Mouse (Mus musculus): Measurements from ENCODE around the gene Dgkg. TPM values are rescaled to one million over a fixed set of nuclear protein-coding genes. Genes with fewer than 3 reads are reported as not detected.

Gene Dgkg
- polyA plus RNA-seq, 1 experiment from 2014 or later: 0.47 TPM

DNA sequence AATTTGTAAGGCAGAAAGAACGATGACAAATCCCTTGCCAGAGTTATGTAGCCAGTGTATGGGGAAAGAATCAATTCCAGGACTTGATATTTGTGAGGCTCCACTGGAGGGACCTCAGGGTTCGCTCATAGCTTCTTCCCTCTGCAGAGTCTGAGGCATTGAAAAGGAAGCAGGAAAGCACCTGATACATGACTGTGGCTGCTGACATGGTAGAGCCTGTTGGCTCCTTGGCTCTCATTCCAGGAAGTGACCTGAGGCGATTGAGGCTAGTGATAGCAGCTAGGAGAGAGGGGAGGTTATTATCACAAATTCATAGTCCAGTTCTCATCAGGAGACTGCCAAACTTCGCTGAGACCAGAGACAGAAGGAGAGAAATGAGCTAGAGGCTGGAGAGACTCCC is 17.1 kb upstream of the Dgkg start:
- Histone ChIP-seq H3K4me3 (replicated peaks) (no peak overlapping the region), H3K4me1 (no peaks in the 10 kb centered on the region), H3K9ac (no peak overlapping the region), H3K27ac (replicated peaks) (no peak overlapping the region), H3K36me3 (no peaks in the 10 kb centered on the region), H3K9me3 (replicated peaks) (no peaks in the 10 kb centered on the region), H3K27me3 (no peaks in the 10 kb centered on the region), H3K4me2 (replicated peaks) (no peak overlapping the region)
- ATAC-seq (ENCODE audit: insufficient number of reproducible peaks, low FRiP score, low TSS enrichment, low read depth): no peak
- 67% methylated on average over 4 of the region's 4 CpGs for WGBS

- Histone ChIP-seq H3K27ac (replicated peaks) (no peak overlapping the region), H3K4me1 (no peaks in the 10 kb centered on the region), H3K4me2 (replicated peaks) (no peak overlapping the region), H3K27me3 (peaks cover under 1% of the 10 kb centered on the region; the same call in 1 of the 2 replicates), H3K36me3 (no peaks in the 10 kb centered on the region), H3K9me3 (replicated peaks) (no peaks in the 10 kb centered on the region), H3K4me3 (replicated peaks) (no peak overlapping the region), H3K9ac (no peak overlapping the region)
- ATAC-seq (ENCODE audit: insufficient number of reproducible peaks, low FRiP score, low TSS enrichment, low read depth): no peak
- 75% methylated on average over 4 of the region's 4 CpGs for WGBS
Observed at GRCm38 (mm10) chr16:22664033-22664432, 7.0 kb upstream of the Dgkg start.

- Histone ChIP-seq H3K9me3 (replicated peaks) (no peaks in the 10 kb centered on the region), H3K27me3 (peaks cover 9% of the 10 kb centered on the region), H3K4me2 (replicated peaks) (no peak overlapping the region), H3K9ac (no peak overlapping the region), H3K27ac (replicated peaks) (no peak overlapping the region), H3K36me3 (no peaks in the 10 kb centered on the region), H3K4me1 (no peaks in the 10 kb centered on the region), H3K4me3 (replicated peaks) (no peak overlapping the region)
- 36% methylated on average over 2 of the region's 2 CpGs for whole genome bisulfite sequencing
- no peak for ATAC-seq (ENCODE audit: insufficient number of reproducible peaks, low FRiP score, low TSS enrichment, low read depth)
Observed at GRCm38 (mm10) chr16:22663136-22663535, 6.1 kb upstream of the Dgkg start.

DNA sequence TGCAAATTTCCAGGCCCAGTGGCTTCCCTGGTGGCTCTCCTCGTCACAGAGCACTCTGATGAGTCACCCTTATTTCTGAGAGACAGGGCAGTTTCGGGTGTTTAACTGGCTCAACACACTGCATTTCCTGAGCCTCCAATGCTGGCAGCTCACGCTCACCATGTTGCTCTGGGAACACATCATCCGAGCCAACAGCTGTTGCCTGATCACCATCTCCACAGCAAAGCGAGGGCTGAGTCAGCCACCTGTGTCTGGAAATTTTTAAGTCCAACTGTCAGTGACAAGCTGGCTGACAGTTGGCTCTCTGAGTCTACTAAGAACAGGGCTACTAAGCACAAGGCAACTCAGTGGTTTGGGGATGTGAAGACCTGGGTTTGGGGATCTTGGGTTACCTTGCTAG is 4.1 kb upstream of the Dgkg start:
- peaks cover 28% of the 10 kb centered on the region for H3K27me3 ChIP-seq
- no peak for ATAC-seq (ENCODE audit: insufficient number of reproducible peaks, low FRiP score, low TSS enrichment, low read depth)
- H3K36me3 ChIP-seq: no peaks in the 10 kb centered on the region

DNA sequence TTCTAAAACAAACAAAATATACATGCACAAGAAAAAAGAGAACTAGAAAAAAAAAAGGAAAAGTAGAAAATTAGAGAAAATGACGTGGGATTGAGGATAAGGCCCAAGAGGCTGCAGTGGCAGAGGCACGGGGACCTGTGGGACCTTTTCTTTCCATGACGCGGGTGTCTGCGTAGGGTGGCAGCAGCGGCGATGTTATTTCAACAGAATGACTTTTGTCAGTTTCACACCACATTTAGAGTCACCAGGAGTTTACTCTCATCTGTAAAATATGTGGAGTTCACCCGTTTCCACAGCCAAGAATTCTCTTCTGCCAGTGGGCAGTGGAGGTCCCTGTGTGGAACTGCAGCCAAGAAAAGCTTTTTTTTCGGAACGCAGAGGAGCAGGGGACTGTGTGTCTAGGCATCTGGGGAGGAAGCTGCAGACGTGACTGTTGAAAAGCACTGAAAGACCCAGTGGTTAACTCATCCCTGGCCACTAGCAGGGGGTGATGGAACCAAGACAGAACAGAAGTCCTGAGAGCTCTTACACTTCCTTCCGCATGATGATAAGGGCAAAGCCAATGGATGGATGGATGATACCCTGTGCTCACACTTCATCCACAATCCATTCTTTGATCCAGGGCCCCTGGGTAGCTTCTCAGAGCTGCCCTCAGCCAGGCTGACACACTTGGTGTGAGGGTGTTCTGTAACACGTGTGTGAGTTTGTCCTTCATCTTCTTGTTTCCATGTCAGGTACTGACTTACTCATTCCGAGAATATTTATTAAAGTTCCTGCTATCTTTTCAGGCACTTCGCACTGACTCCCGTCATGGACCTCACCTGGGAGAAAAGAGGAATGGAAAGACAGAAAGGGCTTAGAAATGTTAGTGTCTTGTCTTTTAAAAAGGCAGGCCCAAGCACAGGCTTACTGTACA is 1.1 kb upstream of the Dgkg start:
- Histone ChIP-seq H3K4me3 (replicated peaks) (no peak overlapping the region), H3K4me2 (replicated peaks) (no peak overlapping the region), H3K36me3 (no peaks in the 10 kb centered on the region), H3K9ac (no peak overlapping the region), H3K27me3 (peaks cover 44% of the 10 kb centered on the region), H3K9me3 (replicated peaks) (no peaks in the 10 kb centered on the region), H3K4me1 (peaks cover 16% of the 10 kb centered on the region), H3K27ac (replicated peaks) (no peak overlapping the region)
- 71% methylated on average over 16 of the region's 16 CpGs for WGBS
- ATAC-seq (ENCODE audit: insufficient number of reproducible peaks, low FRiP score, low TSS enrichment, low read depth): no peak

More for the DNA sequence above, 4.1 kb upstream of the Dgkg start:
- Histone ChIP-seq H3K27ac (replicated peaks) (no peak overlapping the region), H3K4me1 (peaks cover 11% of the 10 kb centered on the region), H3K4me3 (replicated peaks) (no peak overlapping the region), H3K9ac (no peak overlapping the region), H3K4me2 (replicated peaks) (no peak overlapping the region), H3K9me3 (replicated peaks) (no peaks in the 10 kb centered on the region)
- WGBS: 52% methylated on average over 5 of the region's 5 CpGs

DNA sequence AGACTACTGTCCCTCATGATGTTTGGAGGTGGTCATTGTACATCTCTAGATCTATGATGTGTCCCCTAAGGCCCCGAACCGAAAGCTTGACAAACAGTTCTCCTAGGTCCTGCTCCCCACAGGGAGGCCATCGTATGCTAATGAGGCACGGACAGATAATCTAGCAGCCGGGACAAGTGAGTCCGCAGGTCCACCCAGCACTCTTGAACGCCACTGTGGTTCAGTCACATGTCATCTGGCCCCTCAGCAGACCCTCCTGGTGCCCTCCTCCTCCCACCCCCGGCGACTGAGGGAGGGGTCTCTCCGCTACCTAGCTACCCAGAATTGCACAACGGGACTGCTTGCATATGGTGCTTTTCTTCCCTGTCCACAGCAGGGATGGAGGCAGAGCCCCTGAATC is 1.2 kb downstream of the Dgkg start:
- Histone ChIP-seq H3K4me1 (peaks cover 16% of the 10 kb centered on the region), H3K27me3 (peaks cover 44% of the 10 kb centered on the region), H3K4me3 (replicated peaks) (no peak overlapping the region), H3K4me2 (replicated peaks) (no peak overlapping the region), H3K9ac (no peak overlapping the region), H3K36me3 (no peaks in the 10 kb centered on the region), H3K9me3 (replicated peaks) (no peaks in the 10 kb centered on the region), H3K27ac (replicated peaks) (no peak overlapping the region)
- WGBS: 9% methylated on average over 11 of the region's 11 CpGs
- no peak for ATAC-seq (ENCODE audit: insufficient number of reproducible peaks, low FRiP score, low TSS enrichment, low read depth)

GRCm38 (mm10) chr16:22655223-22655622 is 1.8 kb downstream of the Dgkg start:
- no peak for ATAC-seq (ENCODE audit: insufficient number of reproducible peaks, low FRiP score, low TSS enrichment, low read depth)
- no peak overlapping the region for H3K27ac ChIP-seq (replicated peaks)
- no peaks in the 10 kb centered on the region for H3K9me3 ChIP-seq (replicated peaks)
- H3K9ac ChIP-seq: no peak overlapping the region
- H3K4me3 ChIP-seq (replicated peaks): no peak overlapping the region
- H3K4me2 ChIP-seq (replicated peaks): no peak overlapping the region
- WGBS: 57% methylated on average over 5 of the region's 5 CpGs
- peaks cover 44% of the 10 kb centered on the region for H3K27me3 ChIP-seq
- peaks cover 16% of the 10 kb centered on the region for H3K4me1 ChIP-seq
- H3K36me3 ChIP-seq: no peaks in the 10 kb centered on the region

DNA sequence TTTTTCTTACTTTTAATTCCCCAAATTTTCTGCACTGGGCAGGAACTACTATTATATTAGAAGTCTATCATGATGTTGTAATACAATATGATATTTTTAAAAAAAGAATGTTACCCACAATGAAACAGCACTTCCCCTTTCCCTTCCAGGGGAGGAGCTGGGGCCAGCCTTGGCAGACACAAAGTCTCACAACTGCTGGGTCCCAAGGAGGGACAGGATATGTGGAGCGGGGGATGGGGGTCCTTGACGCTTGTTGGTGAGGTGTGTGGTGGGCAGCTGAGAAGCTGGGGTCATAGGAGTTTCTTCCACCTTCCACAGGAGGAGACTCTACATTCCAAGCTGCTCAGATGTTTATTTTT is 2.6 kb downstream of the Dgkg start:
- Histone ChIP-seq H3K9ac (no peak overlapping the region), H3K4me1 (peaks cover 16% of the 10 kb centered on the region), H3K4me3 (replicated peaks) (no peak overlapping the region), H3K27ac (replicated peaks) (no peak overlapping the region), H3K36me3 (no peaks in the 10 kb centered on the region), H3K4me2 (replicated peaks) (no peak overlapping the region), H3K9me3 (replicated peaks) (no peaks in the 10 kb centered on the region), H3K27me3 (peaks cover 44% of the 10 kb centered on the region)
- 44% methylated on average over 2 of the region's 2 CpGs for WGBS
- no peak for ATAC-seq (ENCODE audit: insufficient number of reproducible peaks, low FRiP score, low TSS enrichment, low read depth)

DNA sequence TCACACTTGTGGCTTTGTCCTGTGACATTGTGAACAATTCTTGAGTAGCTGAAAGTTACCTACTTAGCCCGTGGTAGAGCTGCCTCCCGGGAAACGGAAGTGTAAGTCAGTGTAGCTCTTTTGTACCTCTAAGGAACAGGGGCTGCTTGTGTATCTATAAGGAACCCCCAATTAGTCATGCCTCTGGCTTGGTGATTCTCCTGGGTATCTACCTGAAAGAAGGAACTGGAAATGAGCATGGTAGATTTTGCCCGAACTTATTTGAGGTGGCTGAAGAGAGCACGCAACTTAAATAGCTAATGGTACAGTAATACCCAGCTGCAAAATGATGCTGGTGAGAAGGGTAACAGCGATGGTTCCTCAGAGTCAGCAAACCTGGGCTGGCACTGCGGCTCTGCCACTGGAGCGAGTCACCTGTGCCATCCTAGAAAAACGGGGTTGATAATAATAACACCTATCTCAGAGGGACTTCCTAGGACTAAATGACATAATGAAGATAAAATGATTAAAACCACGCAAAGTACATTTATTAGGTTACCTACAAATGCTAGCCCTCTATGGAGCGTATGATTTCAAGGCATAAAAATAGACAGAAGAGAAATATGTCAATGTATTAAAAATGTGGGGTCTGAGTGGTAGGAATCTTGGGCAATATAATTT is 3.1 kb downstream of the Dgkg start:
- WGBS: 85% methylated on average over 11 of the region's 11 CpGs
- Histone ChIP-seq H3K9ac (no peak overlapping the region), H3K4me2 (replicated peaks) (no peak overlapping the region), H3K27me3 (peaks cover 43% of the 10 kb centered on the region), H3K27ac (replicated peaks) (no peak overlapping the region), H3K9me3 (replicated peaks) (no peaks in the 10 kb centered on the region), H3K36me3 (no peaks in the 10 kb centered on the region), H3K4me3 (replicated peaks) (no peak overlapping the region), H3K4me1 (peaks cover 16% of the 10 kb centered on the region)
- no peak for ATAC-seq (ENCODE audit: insufficient number of reproducible peaks, low FRiP score, low TSS enrichment, low read depth)

DNA sequence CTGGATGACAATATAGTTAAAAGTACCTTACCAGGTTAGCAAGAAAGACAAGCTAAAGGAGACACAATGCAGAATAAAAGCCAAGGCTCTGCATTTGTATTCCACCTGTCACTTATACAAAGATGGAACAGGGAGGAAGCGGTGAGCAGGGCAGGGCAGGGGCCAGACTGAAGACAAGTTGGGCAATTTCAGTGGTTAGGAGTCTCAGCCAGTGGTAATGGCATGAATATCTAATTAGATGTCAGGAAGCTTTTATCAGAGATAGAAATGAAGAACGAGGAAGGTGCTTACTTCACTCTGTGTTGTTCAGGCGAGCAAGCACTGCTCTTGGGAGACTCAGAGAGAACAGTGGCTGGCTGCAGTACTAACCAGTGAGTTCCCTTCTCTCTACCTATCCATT is 5.8 kb downstream of the Dgkg start:
- no peaks in the 10 kb centered on the region for H3K36me3 ChIP-seq
- no peaks in the 10 kb centered on the region for H3K9me3 ChIP-seq (replicated peaks)
- H3K9ac ChIP-seq: no peak overlapping the region
- H3K4me1 ChIP-seq: peaks cover 7% of the 10 kb centered on the region
- no peak for ATAC-seq (ENCODE audit: insufficient number of reproducible peaks, low FRiP score, low TSS enrichment, low read depth)
- peaks cover 17% of the 10 kb centered on the region for H3K27me3 ChIP-seq
- 65% methylated on average over 3 of the region's 3 CpGs for WGBS
- H3K4me3 ChIP-seq (replicated peaks): no peak overlapping the region
- H3K27ac ChIP-seq (replicated peaks): no peak overlapping the region
- H3K4me2 ChIP-seq (replicated peaks): no peak overlapping the region

- WGBS: 84% methylated on average over 1 of the region's 1 CpGs
- H3K4me1 ChIP-seq: no peaks in the 10 kb centered on the region
- no peak for ATAC-seq (ENCODE audit: insufficient number of reproducible peaks, low FRiP score, low TSS enrichment, low read depth)
- H3K36me3 ChIP-seq: no peaks in the 10 kb centered on the region
- no peaks in the 10 kb centered on the region for H3K27me3 ChIP-seq
- no peak overlapping the region for H3K4me3 ChIP-seq (replicated peaks)
- H3K9me3 ChIP-seq (replicated peaks): no peaks in the 10 kb centered on the region
- H3K9ac ChIP-seq: no peak overlapping the region
- no peak overlapping the region for H3K4me2 ChIP-seq (replicated peaks)
- H3K27ac ChIP-seq (replicated peaks): no peak overlapping the region
Observed at GRCm38 (mm10) chr16:22645256-22645655, 11.8 kb downstream of the Dgkg start.

Measured in embryonic facial prominence, embryonic 15.5 days (tissue).